Mouse (Mus musculus): ENCODE results near the gene Oit1.

The Oit1 gene

GRCm38 (mm10) chr14:8335947-8336346 is 42.6 kb downstream of the Oit1 start:
- no peak for DNase-seq (ENCODE audit: low spot score)

- no peak for DNase-seq (ENCODE audit: low spot score)
Measured at GRCm38 (mm10) chr14:8334511-8334910, 44.0 kb downstream of the Oit1 start.

GRCm38 (mm10) chr14:8332314-8333252 is 46.0 kb downstream of the Oit1 start:
- DNase-seq (ENCODE audit: low spot score), result no peak

- DNase-seq (ENCODE audit: low spot score), result peak; percentile 15
Measured at GRCm38 (mm10) chr14:8331307-8331905, 47.1 kb downstream of the Oit1 start.

DNA sequence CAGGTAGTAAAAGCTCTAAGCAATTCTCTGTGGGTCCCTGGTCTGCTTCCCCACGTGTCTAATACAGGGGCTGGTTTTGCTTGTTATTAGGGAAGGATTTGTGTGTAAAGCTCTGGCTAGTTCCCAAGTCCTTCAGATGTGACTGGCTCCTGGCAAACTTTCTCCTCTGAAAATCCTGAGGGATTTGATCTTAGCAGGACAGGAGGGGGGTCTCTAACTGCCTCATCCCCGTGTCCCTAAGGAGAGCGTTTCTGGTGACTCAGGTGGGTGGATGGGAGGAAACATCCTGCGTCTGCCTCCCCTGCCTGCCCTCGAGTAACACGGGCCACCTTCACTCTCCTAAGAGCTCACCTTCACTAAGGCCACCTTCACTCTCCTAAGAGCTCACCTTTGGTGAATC is 48.2 kb downstream of the Oit1 start:
- DNase-seq (ENCODE audit: low spot score), result no peak

DNA sequence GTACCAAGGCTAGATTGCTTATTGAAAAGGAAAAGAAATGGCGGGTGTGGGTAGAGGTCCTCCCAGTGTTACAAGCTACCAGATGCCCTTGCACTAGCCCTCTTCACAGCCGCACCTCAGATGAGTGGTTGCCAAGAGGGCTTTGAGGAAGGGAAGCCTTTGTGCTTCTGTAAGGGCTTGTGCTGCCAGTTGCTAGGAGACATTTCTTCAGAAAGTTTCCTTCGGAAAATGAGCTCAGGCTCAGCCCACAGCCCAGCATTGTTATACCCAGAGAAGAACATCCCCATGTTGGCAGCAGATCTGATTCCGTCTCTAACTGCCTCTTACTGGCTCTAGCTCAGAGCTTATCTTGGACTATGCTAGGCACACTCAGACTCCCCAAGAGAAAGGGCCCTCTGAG is 49.0 kb downstream of the Oit1 start:
- peak; percentile 5 for DNase-seq (ENCODE audit: low spot score)

- no peak for DNase-seq (ENCODE audit: low spot score)
Measured at GRCm38 (mm10) chr14:8327371-8327770, 51.2 kb downstream of the Oit1 start.

DNA sequence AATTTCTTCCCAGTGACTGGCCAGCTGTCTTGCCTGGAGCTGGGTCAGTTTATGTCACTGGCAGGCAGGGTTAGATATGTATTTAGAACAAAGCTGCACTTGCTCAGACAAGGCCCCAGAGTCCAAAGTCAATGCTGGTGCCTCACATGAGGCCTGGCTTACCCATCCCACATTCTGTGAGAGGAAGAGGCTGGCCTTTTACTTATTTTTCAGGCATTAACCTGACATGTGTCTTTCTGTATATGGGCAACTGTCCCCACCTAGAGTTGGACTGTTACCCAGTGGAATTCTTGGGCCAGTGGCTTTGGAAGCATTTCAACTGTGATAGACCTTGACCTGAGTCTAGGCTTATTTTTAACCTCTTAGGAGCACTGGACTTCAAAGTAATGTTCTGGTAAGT is 51.6 kb downstream of the Oit1 start:
- no peak for DNase-seq (ENCODE audit: low spot score)

DNA sequence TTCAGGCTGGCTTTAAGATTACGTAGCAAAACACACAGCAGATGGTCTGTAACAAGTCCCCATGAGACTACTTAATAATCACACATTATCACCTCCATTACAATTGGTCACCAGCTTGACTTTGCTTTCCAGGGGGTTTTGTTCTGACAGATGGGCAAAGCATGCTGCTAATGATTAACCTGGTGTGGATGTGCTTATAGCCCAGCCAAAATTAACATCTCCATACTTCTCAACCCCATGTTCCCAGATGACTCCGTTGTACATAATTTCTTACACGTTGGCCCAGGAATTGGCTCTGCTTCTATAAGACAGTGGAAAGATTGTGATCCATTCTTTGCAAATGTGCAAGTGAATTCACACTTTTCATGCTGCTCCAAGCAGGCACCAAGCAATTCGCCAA is 52.8 kb downstream of the Oit1 start:
- DNase-seq (ENCODE audit: low spot score), result no peak

- no peak for DNase-seq (ENCODE audit: low spot score)
Measured at GRCm38 (mm10) chr14:8320528-8320927, 58.0 kb downstream of the Oit1 start.

DNA sequence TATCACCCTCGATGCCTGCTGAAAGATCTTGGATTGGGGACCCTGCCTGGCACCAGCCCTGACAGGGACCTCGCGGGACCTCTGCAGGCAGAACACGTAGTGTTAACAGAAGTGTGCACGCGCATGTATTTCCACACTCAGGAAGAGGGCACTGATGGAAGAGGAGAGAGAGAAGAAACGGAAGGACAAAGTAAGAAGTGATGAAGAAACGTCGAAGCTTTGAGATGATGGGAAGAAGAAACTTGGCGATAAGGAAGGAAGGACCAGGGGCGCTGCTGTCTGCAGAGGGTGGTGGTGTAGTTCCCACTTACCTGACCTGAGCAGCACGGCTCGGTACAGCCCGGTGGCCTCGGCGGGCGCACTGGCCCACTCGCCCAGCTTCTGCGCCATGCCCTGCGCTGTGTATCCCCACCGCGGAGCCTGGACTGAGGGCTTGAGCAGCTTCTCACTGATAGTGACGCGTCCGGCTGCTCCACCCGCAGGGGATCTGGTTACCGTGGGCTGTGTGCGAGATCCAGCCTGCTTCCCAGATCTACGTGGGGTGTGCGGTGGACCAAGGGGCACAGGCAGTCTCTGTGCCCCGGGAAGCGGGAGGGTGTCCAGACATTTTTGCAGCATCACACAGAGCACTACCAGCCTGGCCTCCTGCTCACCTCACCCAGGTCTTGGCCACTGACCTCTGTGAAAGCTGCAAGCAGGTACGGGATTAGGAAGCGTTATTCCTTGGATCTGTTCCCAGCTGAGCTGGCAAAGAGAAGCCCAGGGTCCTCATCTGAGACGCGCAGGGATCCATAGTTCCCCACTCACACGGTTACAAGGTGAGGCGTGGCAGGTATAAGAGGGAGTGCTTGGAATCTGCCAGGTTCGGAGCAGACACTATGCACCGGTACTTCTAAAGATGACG is 61.1 kb downstream of the Oit1 start, which contains the start of gene Fam107a:
Fam107a (minus strand) TSS at position 830 of the 904 bp plus-strand sequence.
- DNase-seq (ENCODE audit: low spot score), result no peak

GRCm38 (mm10) chr14:8316366-8317193 is 62.0 kb downstream of the Oit1 start:
- DNase-seq (ENCODE audit: low spot score), result no peak

GRCm38 (mm10) chr14:8315169-8315568 is 63.4 kb downstream of the Oit1 start:
- no peak for DNase-seq (ENCODE audit: low spot score)

GRCm38 (mm10) chr14:8314536-8314935 is 64.0 kb downstream of the Oit1 start:
- no peak for DNase-seq (ENCODE audit: low spot score)

GRCm38 (mm10) chr14:8313877-8314276 is 64.7 kb downstream of the Oit1 start:
- no peak for DNase-seq (ENCODE audit: low spot score)

DNA sequence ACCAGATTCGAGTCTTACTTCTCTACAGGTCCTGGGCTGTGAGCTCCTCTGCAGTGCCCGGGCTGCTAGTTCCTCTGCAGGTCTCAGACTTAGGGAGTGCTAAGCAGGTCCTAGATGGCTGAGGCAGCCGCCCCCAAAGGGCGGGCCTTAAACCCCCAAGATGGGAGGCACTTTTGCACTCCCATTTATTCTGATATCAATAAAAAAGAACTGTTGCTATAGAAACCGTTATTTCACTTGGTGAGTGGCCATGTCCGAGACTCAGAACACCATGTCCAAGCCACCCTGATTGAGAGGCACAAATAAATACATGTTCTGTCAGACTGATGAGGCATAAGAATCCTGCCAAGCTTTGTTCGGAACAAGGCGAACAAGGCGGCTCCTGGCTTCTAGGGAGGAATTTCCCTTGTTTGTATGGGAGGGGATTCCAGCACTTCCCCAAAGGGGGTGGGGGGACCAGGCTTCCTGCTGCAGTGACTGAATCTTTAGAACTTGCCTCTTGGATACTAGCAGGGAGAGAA is 68.9 kb downstream of the Oit1 start:
- DNase-seq (ENCODE audit: low spot score), result no peak

DNA sequence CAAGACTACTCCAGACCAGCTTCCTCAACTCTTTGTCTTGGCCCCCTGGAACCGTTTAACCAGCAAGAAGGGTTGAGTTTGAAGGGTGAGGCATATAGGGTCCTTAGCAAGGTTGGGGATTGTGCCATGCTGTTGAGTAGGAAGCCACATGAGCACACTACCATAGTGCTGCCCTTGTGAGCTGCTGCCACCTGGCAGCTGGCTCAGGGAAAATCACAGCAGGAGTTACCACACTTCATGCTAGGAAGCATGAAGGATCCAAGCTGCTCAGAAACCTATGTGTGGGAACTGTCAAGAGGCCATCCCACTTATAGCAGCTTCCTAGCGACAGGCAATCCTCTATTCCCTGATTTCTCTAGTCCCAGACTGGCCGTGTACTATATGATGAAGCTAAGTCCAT is 69.9 kb downstream of the Oit1 start:
- no peak for DNase-seq (ENCODE audit: low spot score)

GRCm38 (mm10) chr14:8306884-8307283 is 71.7 kb downstream of the Oit1 start:
- no peak for DNase-seq (ENCODE audit: low spot score)

- no peak for DNase-seq (ENCODE audit: low spot score)
Measured at GRCm38 (mm10) chr14:8305014-8305413, 73.5 kb downstream of the Oit1 start.

DNA sequence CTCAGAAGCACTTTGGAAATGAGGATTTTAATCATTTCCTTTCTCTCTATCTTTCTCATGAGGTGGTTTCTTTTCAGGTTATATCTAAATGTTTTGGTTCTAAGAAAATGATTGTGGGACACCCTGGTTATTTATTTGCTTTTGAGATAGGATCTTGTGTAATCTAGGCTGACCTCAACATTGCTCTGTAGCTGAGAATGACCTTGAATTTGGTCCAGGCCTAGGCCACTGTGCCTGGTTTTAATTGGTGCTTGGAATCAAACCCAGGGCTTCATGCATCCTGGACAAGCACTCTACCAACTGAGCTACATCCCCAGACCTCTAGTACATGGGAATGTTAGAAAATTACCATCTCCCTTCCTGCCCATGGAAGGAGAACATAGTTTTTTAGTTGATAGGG is 74.5 kb downstream of the Oit1 start:
- DNase-seq (ENCODE audit: low spot score), result no peak

- DNase-seq (ENCODE audit: low spot score), result no peak
Measured at GRCm38 (mm10) chr14:8302687-8303086, 75.9 kb downstream of the Oit1 start.
